ENCODE assay signal across 44 mouse cellular contexts in genomic region chr16:48234999-48235398, GRCm38 (mm10). TPM values are rescaled to one million over a fixed set of nuclear protein-coding genes. Genes with fewer than 3 reads are reported as not detected.
DNase-seq lines count a peak whose midpoint lies in the region; ATAC-seq and TF ChIP-seq lines count a peak whose summit lies in the region.
"Had no signal": no experiment of that assay in that cellular context is flagged by ENCODE, and none has a peak within 500 bp of the region (broad histone marks: within the 10 kb centered on the region; RNA-seq: fewer than 3 reads in every experiment).

No protein-coding gene starts in this region.

- no peak overlapping the region for H3K4me3 ChIP-seq in intestine, embryonic 14.5 days (ENCODE audit: low read depth, low read length)
- H3K4me3 ChIP-seq in intestine, embryonic 16.5 days (ENCODE audit: low read length): no peak overlapping the region
- no peak overlapping the region for H3K4me3 ChIP-seq in liver, embryonic 14.5 days (ENCODE audit: insufficient read depth in 1 of 2, low read depth in 2 of 2, low read length in 2 of 2)
- no peak overlapping the region for H3K4me3 ChIP-seq in liver, embryonic 11.5 days (ENCODE audit: low read depth, low read length)
- no peak overlapping the region for H3K4me3 ChIP-seq in E14TG2a.4 (replicated peaks; ENCODE audit: low read length)
- H3K4me3 ChIP-seq: embryonic facial prominence, embryonic 12.5 days; forebrain, embryonic 10.5 days; forebrain, embryonic 15.5 days; heart, embryonic 12.5 days; hindbrain, embryonic 15.5 days; limb, embryonic 13.5 days; midbrain, embryonic 15.5 days had no signal

- TF ChIP-seq CTCF in liver, embryonic 14.5 days (IDR thresholded peaks at IDR 0.05; ENCODE audit: low read depth): peak; percentile 40
- TF ChIP-seq CTCF in E14TG2a.4 (conservative IDR thresholded peaks at IDR 0.05; ENCODE audit: low read length): peak; percentile 58

- no peak overlapping the region for H3K4me2 ChIP-seq in intestine, embryonic 14.5 days (ENCODE audit: low read length)
- no peak overlapping the region for H3K4me2 ChIP-seq in intestine, embryonic 16.5 days (ENCODE audit: low read depth, low read length)
- no peak overlapping the region for H3K4me2 ChIP-seq in liver, embryonic 14.5 days (ENCODE audit: low read depth)
- H3K4me2 ChIP-seq in liver, embryonic 11.5 days: no peak overlapping the region
- H3K4me2 ChIP-seq: embryonic facial prominence, embryonic 12.5 days; forebrain, embryonic 15.5 days; heart, embryonic 12.5 days; hindbrain, embryonic 15.5 days; limb, embryonic 13.5 days; midbrain, embryonic 15.5 days had no signal

- peak; percentile 4 for DNase-seq in intestine, embryonic 14.5 days (ENCODE audit: low spot score)
- DNase-seq in liver, embryonic 14.5 days (ENCODE audit: low read depth in 3 of 3, low spot score in 3 of 3): no peak
- DNase-seq in liver, embryonic 11.5 days (ENCODE audit: low spot score): no peak
- DNase-seq in R1 (ENCODE audit: low read depth, low spot score): peak; percentile 64
- DNase-seq in ovary, adult 18-20 months (ENCODE audit: low spot score): no peak
- DNase-seq: adrenal gland, postnatal 25 days; cerebellum, adult 11-12 months; cerebellum, adult 9-11 months; embryo, embryonic 11 days; gastrocnemius, postnatal 36 days; heart, adult 18-20 months; kidney, adult 9 months; kidney, postnatal 10 days; right cerebral cortex, adult 18-20 months; right cerebral cortex, postnatal 4 days; thymus, postnatal 4 days had no signal

- H3K9me3 ChIP-seq in intestine, embryonic 14.5 days (ENCODE audit: control insufficient read depth, low read length): no peaks in the 10 kb centered on the region
- H3K9me3 ChIP-seq in intestine, embryonic 16.5 days (ENCODE audit: control insufficient read depth, low read length): no peaks in the 10 kb centered on the region
- H3K9me3 ChIP-seq in liver, embryonic 14.5 days (ENCODE audit: control insufficient read depth, low read length): no peaks in the 10 kb centered on the region
- H3K9me3 ChIP-seq in liver, embryonic 11.5 days (ENCODE audit: control insufficient read depth, low read length): no peaks in the 10 kb centered on the region
- no peaks in the 10 kb centered on the region for H3K9me3 ChIP-seq in E14TG2a.4 (ENCODE audit: low read length)
- H3K9me3 ChIP-seq: embryonic facial prominence, embryonic 12.5 days; forebrain, embryonic 10.5 days; forebrain, embryonic 15.5 days; G1E; hindbrain, embryonic 15.5 days; limb, embryonic 13.5 days; midbrain, embryonic 15.5 days had no signal

- H3K9ac ChIP-seq in intestine, embryonic 14.5 days (ENCODE audit: low read length): no peak overlapping the region
- H3K9ac ChIP-seq in intestine, embryonic 16.5 days (ENCODE audit: low read depth, low read length): no peak overlapping the region
- H3K9ac ChIP-seq in liver, embryonic 14.5 days (replicated peaks): no peak overlapping the region
- H3K9ac ChIP-seq in liver, embryonic 11.5 days (ENCODE audit: low read depth, low read length): no peak overlapping the region
- H3K9ac ChIP-seq: embryonic facial prominence, embryonic 12.5 days; forebrain, embryonic 15.5 days; heart, embryonic 12.5 days; hindbrain, embryonic 15.5 days; limb, embryonic 13.5 days; midbrain, embryonic 15.5 days had no signal

- ATAC-seq in intestine, embryonic 14.5 days (replicated peaks; ENCODE audit: low FRiP score, low TSS enrichment, low read depth): no peak
- ATAC-seq in intestine, embryonic 16.5 days: no peak
- no peak for ATAC-seq in liver, embryonic 14.5 days (ENCODE audit: insufficient read depth)
- no peak for ATAC-seq in liver, embryonic 11.5 days (replicated peaks; ENCODE audit: low FRiP score)
- ATAC-seq in erythroblast, adult 5-6 weeks (replicated peaks; ENCODE audit: low FRiP score, poor library complexity, severe bottlenecking): no peak
- ATAC-seq: forebrain, embryonic 15.5 days; inflammation-experienced regulatory T-cells, adult 6 months; midbrain, embryonic 15.5 days; Patski had no signal

- no peaks in the 10 kb centered on the region for H3K27me3 ChIP-seq in intestine, embryonic 14.5 days (replicated peaks; ENCODE audit: control insufficient read depth, insufficient read depth, low read length)
- no peaks in the 10 kb centered on the region for H3K27me3 ChIP-seq in intestine, embryonic 16.5 days (replicated peaks; ENCODE audit: control insufficient read depth, insufficient read depth, low read length)
- H3K27me3 ChIP-seq in liver, embryonic 14.5 days (ENCODE audit: control insufficient read depth, insufficient read depth, low read length): no peaks in the 10 kb centered on the region
- no peaks in the 10 kb centered on the region for H3K27me3 ChIP-seq in liver, embryonic 11.5 days (replicated peaks; ENCODE audit: control insufficient read depth, insufficient read depth, low read length)
- no peaks in the 10 kb centered on the region for H3K27me3 ChIP-seq in E14TG2a.4 (ENCODE audit: insufficient read depth, low read length)
- H3K27me3 ChIP-seq: embryonic facial prominence, embryonic 12.5 days; forebrain, embryonic 15.5 days; heart, embryonic 12.5 days; hindbrain, embryonic 15.5 days; limb, embryonic 13.5 days; midbrain, embryonic 15.5 days; Patski had no signal

- 91% methylated on average over 1 of the region's 1 CpGs for WGBS in intestine, embryonic 14.5 days
- 79% methylated on average over 1 of the region's 1 CpGs for WGBS in intestine, embryonic 16.5 days
- WGBS in liver, embryonic 14.5 days (ENCODE audit: insufficient replicate concordance): 44% methylated on average over 1 of the region's 1 CpGs
- WGBS in liver, embryonic 11.5 days: 76% methylated on average over 1 of the region's 1 CpGs

- H3K4me1 ChIP-seq in intestine, embryonic 14.5 days (replicated peaks; ENCODE audit: control insufficient read depth, insufficient read depth, low read length): no peaks in the 10 kb centered on the region
- H3K4me1 ChIP-seq in intestine, embryonic 16.5 days (ENCODE audit: control insufficient read depth, insufficient read depth, low read length): no peaks in the 10 kb centered on the region
- no peaks in the 10 kb centered on the region for H3K4me1 ChIP-seq in liver, embryonic 14.5 days (replicated peaks; ENCODE audit: control insufficient read depth in 2 of 2, insufficient read depth in 2 of 2, low read length in 1 of 2)
- no peaks in the 10 kb centered on the region for H3K4me1 ChIP-seq in liver, embryonic 11.5 days (replicated peaks; ENCODE audit: control insufficient read depth, insufficient read depth, low read length)
- no peaks in the 10 kb centered on the region for H3K4me1 ChIP-seq in E14TG2a.4 (replicated peaks; ENCODE audit: low read depth, low read length)
- H3K4me1 ChIP-seq: embryonic facial prominence, embryonic 12.5 days; forebrain, embryonic 10.5 days; forebrain, embryonic 15.5 days; heart, embryonic 12.5 days; hindbrain, embryonic 15.5 days; limb, embryonic 13.5 days; midbrain, embryonic 15.5 days had no signal

- no peaks in the 10 kb centered on the region for H3K36me3 ChIP-seq in intestine, embryonic 14.5 days (ENCODE audit: control insufficient read depth, insufficient read depth, low read length)
- no peaks in the 10 kb centered on the region for H3K36me3 ChIP-seq in intestine, embryonic 16.5 days (ENCODE audit: control insufficient read depth, insufficient read depth, low read length)
- H3K36me3 ChIP-seq in liver, embryonic 14.5 days (replicated peaks; ENCODE audit: control insufficient read depth, insufficient read depth, low read depth): no peaks in the 10 kb centered on the region
- H3K36me3 ChIP-seq in liver, embryonic 11.5 days (ENCODE audit: control insufficient read depth, insufficient read depth, low read length): no peaks in the 10 kb centered on the region
- no peaks in the 10 kb centered on the region for H3K36me3 ChIP-seq in E14TG2a.4 (ENCODE audit: insufficient read depth, low read length)
- H3K36me3 ChIP-seq: embryonic facial prominence, embryonic 12.5 days; forebrain, embryonic 10.5 days; forebrain, embryonic 15.5 days; G1E; heart, embryonic 12.5 days; hindbrain, embryonic 15.5 days; limb, embryonic 13.5 days; midbrain, embryonic 15.5 days had no signal

- no peak for TF ChIP-seq EP300 in liver, embryonic 14.5 days (IDR thresholded peaks at IDR 0.05; ENCODE audit: low read depth)

- H3K27ac ChIP-seq in intestine, embryonic 14.5 days (ENCODE audit: low read depth): no peak overlapping the region
- no peak overlapping the region for H3K27ac ChIP-seq in intestine, embryonic 16.5 days (ENCODE audit: low read length)
- no peak overlapping the region for H3K27ac ChIP-seq in liver, embryonic 14.5 days
- H3K27ac ChIP-seq in liver, embryonic 11.5 days (ENCODE audit: low read depth, low read length): no peak overlapping the region
- H3K27ac ChIP-seq: embryonic facial prominence, embryonic 12.5 days; forebrain, embryonic 10.5 days; forebrain, embryonic 15.5 days; hindbrain, embryonic 15.5 days; limb, embryonic 13.5 days; midbrain, embryonic 15.5 days had no signal

RNA-seq across cellular contexts. Expression of gene Dppa4, which starts 48.5 kb away (rescaled TPM):
- not detected in 2 replicates for polyA plus RNA-seq in intestine, embryonic 14.5 days (2014; fragmentation: Nextera tagmentation; extraction: Ambion mirVana)
- not detected in 2 replicates for polyA plus RNA-seq in intestine, embryonic 16.5 days (2015; fragmentation: Nextera tagmentation; extraction: Ambion mirVana)
- 0.02 TPM in 1 of 2 replicates, not detected in the other for polyA plus RNA-seq in liver, embryonic 14.5 days (2012; rRNA removed)
- polyA plus RNA-seq in liver, embryonic 14.5 days (2014; fragmentation: Nextera tagmentation; extraction: Ambion mirVana): not detected in 2 replicates
- polyA plus RNA-seq in liver, embryonic 11.5 days (2014; fragmentation: Nextera tagmentation; extraction: Ambion mirVana): 0.30 and 0.32 TPM in 2 replicates
- total RNA-seq in erythroblast, adult 5-6 weeks (2015; ENCODE audit: low replicate concordance): not detected in 2 replicates
- total RNA-seq in erythroblast, adult 5-6 weeks (2017; ENCODE audit: low replicate concordance): not detected in 2 replicates
- total RNA-seq: adrenal gland, adult 18-20 months; adrenal gland, postnatal 25 days; gastrocnemius, adult 18-20 months; gastrocnemius, postnatal 36 days; heart, adult 18-20 months; hematopoietic stem cell, adult 5-6 weeks; layer of hippocampus, postnatal 10 days; left cerebral cortex, adult 18-20 months; left cerebral cortex, postnatal 36 days; neutrophil, adult 5-6 weeks had no signal
- polyA plus RNA-seq: embryonic facial prominence, embryonic 12.5 days; forebrain, embryonic 10.5 days; forebrain, embryonic 15.5 days; frontal cortex, adult 2 months; heart, embryonic 12.5 days; heart, postnatal 0 days; hindbrain, embryonic 15.5 days; inflammation-experienced regulatory T-cells, adult 6 months; large intestine, adult 2 months; limb, embryonic 13.5 days; liver, embryonic 16.5 days; lung, embryonic 16.5 days; midbrain, embryonic 15.5 days; neural tube, embryonic 11.5 days; Patski; spleen, adult 2 months; thymus, postnatal 0 days had no signal

Comparison
In these comparisons a context has a peak if more than half of its experiments do, and no peak if none do; other contexts are left out.
1. DNase-seq: peak in intestine, embryonic 14.5 days (single experiment) and R1 (single experiment); none in liver, embryonic 14.5 days (0 of 3), liver, embryonic 11.5 days (single experiment) and ovary, adult 18-20 months (single experiment).